Mouse (Mus musculus): ENCODE results near the gene Angpt4.

Angpt4 gene

DNA sequence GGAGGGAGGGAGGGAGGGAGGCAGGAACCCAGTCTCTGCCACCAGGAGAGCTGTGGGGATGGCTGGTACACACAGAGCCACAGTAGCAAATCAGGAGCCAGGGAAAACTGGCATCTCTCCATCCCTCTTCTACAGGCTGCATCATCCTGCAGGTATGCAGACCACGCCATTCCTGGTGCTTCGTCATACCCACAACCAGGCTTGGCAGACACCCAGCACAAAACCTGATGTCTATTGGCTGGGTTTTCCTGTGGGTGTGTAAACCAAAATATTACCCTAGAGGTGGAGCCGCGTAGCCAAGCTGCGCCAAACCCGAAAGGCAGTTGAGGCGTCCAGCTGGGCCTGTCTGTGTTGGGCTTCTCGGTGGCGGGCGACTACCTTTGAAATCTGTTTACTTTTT is 51.5 kb downstream of the Angpt4 start:
- no peak for DNase-seq (ENCODE audit: low spot score in 2 of 2)

DNA sequence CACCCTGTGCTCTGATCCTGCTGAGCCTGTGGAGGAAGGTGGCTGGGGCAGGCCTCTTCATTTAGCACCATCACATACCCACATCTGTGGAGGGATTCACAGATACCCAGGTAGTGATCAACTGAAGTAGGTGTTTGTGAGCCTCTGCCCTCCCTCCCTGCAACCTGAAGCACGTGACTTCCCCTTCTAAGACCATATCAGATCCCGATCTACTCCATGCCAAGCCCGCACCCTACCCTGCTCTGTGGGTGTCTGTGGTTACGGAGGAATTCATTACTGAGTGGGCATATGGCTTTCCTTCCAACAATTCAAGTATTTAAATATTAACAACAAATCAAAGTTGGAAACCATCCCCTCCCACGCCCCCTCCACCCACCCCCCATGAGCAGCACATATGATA is 52.3 kb downstream of the Angpt4 start:
- DNase-seq (ENCODE audit: low spot score in 2 of 2), result no peak

DNA sequence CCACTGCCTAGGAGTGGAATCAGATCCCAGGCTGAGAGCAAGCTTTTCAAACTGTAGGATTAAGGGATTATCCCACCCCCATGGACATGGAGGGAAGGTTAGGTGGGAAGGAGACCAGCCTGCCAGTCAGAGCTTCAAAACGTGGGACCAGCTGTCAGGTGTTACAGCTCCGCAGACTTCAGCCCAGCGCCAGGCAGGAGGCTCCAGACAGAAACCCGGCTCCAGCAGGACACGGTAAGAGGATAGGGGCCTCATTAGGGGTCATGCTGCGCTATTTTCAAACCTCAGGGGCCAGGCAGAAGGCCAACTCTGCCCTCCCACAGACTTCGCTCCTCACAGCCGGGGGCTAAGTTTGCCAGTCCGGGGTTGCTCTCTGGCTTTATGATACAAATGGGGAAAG is 53.0 kb downstream of the Angpt4 start:
- no peak for DNase-seq (ENCODE audit: low spot score in 2 of 2)

DNA sequence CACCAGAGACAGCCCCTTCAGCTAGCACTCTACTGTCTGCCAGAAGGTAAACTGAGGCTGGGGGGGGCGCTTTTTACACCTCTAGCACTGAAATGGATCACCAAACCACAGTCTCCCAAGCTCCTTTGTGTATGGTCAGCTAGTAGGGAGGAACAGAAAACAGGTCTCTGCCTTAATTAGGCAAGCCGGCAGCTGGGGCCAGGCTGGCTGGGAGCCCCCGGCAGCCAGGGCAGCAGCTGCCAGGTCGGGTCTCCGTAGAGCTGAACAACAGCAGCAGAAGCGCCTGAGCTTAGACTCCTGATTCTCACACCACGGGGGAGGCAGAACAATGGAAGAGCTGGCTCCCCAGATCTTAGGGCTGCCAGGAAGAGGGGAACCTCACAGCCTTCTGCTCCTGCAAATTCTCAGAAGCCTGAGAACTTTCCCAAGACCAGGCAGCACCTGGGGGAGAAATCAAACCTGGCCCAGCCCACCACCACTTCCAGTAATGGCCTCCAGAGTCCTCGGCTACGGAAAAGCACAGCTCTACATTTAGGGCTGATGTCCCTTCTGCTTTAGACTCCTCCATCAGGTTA is 56.3 kb downstream of the Angpt4 start:
- no peak for DNase-seq (ENCODE audit: low spot score in 2 of 2)

DNA sequence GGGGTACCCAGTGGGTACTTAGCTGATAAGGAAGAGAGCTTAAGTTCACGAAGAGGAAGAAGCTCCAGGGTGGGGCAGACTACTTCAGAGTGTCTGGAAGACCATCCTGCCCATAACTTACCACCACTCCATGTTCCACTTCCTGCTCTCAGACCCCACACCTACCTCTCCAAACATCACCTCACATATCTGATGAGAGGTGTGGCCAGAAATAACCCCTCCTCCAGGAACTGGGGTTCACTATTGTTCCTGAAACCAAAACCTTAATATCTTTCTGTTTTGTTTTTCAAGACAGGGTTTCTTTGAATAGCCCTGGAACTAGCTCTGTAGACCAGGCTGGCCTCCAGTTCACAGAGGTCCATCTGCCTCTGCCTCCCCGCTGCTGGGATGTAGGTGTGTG is 56.8 kb downstream of the Angpt4 start:
- no peak for DNase-seq (ENCODE audit: low spot score in 2 of 2)

DNA sequence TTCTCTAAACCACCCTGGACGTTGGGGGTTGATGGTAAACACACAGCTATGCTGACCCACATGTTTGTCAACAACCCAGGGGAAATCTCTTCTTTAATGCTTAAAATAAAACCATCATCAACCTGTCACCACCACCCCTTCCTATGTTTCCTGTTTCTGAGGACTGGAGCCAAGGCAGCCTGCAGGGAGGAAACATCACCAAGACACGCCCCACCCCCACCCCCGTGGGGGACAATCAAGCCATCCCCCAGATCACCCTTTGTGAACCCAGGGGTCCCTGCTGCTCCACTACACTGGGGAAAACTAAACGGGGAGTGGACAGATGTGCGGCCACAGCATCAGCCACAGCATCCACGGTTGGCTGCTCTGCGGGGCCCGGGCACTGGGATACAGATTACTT is 57.4 kb downstream of the Angpt4 start:
- no peak for DNase-seq (ENCODE audit: low spot score in 2 of 2)

DNA sequence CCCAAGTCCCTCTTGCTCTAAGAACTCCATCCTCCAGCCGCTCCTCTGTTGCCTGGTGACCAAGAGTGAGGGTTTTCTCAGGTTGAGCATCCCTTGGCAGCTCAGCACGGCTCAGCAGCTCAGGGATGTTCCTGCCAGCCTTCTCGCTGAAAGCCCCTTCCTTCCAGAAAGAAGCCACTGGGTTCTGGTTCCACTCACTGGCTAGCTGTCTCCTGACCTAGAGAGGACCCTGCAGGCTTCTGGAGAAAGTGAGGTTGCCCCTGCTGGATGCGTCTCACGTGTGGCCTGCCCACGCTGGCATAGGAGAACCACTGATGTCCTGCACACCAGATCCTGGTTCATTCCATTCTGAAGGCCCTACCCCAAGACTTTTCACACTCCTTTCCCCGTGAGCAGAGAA is 58.0 kb downstream of the Angpt4 start:
- no peak for DNase-seq (ENCODE audit: low spot score in 2 of 2)

DNA sequence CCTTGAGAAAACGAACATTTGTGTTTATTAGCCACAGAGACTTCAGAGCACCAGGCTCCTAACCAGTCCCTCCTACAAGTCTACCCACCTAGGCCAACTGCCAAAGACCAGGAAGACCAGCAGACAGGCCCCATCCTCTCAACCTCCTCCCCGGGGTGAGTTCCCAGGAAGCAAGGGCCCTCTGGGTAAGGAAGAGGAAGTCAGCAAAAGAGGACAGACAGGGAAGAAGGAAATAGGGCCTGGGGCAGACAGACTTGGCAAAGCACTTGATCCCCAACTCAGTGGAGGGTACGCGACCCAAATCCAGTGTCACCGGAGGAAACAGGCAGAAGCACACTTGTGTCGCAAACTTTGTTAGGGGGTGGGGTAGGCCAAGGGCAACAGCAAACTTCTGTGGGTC is 58.4 kb downstream of the Angpt4 start:
- no peak for DNase-seq (ENCODE audit: low spot score in 2 of 2)

DNA sequence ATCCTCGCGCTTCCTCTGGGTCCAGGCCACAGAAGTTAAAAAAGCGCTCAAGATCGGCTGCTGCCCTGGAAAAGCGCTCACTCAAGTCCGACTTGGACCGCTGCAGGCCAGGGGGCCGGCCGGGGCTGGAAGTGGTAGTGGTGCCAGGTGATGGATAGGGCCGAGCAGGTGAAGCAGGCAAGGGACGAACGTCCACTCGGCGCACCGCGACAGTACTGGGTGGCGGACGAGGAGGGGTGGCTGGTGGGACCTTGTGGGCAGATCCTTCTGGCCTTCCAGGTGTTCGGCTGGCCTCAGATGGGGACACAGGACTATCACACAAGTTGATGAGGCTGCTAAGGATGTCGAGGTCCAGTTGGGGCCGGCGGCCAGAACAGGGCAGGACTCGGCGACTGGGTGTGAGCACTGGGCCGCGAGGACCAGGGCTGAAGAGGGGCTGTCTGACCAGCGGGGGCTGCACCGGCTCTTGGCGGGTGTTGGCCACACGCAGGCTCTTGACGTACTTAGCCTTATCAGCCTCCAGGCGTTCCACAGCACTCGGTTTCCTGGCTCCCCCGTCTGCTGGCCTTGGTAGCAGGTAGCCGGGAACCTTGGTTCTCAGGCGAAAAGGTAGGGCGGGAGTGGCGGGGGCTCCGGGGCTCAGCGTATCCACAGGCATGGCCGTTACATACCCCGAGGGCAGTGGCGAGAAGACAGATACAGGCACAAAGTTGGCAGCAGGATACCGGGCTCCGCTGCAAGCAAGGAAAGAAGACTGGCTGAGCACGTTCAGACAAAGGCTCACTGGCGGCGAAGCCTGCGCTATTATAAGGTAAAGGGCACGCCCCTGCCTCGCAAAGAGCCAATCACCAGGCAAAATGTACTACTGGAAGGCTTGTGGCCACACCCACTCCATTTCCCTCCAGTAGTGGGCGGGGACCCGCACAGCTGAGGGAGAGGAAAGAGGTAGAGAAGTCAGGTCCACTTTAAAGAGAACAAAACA is 59.5 kb downstream of the Angpt4 start:
- DNase-seq (ENCODE audit: low spot score in 2 of 2), result peak; percentile 84 to 86

DNA sequence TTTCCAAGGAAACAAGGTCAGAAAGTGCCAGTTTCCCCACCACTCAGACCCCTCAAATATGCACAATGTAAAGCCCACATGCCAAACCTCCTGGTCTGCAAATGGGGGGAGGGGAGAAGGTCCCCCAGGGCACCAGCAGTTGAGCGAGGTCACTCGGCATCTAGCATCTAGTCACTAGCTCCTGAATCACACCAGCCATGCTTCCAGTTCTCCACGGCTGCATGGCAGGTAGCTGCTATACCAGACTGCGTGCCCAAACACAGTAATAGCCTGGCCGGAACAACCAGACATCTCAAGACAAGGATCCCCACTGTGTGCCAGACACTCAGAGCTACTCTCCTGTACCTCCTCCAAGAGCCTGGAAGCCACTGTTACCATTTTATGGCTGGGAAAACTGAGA is 60.7 kb downstream of the Angpt4 start:
- no peak for DNase-seq (ENCODE audit: low spot score in 2 of 2)

DNA sequence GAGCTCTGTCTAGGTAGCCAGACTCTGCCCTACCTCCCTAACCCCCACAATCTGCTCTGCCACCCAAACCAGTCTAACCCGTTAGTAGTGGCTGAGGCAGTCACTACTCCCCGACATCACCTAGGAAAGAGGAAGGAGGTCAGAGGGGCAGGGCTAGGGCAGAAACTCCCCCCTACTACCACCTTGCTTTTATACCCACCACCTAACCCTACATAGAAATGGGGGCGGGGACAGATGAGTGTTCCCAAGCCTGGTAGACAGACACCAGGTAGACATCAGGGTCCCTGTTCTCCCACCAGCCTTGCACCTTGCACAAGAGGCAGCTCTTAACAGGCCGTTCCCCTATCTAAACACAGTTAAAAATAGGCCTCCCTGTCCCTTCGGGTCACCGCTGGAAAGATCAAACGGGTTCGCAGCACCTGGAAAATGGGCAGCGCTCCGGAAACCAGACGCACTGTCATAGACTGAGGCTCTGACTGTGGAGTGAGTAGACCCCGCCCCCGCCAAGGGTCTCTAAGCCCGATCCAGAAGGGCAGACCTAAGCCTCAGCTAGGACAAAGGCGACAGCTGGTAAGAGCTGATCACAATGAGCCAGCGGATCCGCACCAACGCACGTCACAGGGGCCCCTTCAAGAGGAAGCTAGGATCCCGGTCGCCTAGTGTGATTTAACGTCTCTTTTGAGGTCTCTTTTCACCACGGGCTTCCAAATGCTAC is 62.0 kb downstream of the Angpt4 start:
- peak; percentile 47 to 56 for DNase-seq (ENCODE audit: low spot score in 2 of 2)

DNA sequence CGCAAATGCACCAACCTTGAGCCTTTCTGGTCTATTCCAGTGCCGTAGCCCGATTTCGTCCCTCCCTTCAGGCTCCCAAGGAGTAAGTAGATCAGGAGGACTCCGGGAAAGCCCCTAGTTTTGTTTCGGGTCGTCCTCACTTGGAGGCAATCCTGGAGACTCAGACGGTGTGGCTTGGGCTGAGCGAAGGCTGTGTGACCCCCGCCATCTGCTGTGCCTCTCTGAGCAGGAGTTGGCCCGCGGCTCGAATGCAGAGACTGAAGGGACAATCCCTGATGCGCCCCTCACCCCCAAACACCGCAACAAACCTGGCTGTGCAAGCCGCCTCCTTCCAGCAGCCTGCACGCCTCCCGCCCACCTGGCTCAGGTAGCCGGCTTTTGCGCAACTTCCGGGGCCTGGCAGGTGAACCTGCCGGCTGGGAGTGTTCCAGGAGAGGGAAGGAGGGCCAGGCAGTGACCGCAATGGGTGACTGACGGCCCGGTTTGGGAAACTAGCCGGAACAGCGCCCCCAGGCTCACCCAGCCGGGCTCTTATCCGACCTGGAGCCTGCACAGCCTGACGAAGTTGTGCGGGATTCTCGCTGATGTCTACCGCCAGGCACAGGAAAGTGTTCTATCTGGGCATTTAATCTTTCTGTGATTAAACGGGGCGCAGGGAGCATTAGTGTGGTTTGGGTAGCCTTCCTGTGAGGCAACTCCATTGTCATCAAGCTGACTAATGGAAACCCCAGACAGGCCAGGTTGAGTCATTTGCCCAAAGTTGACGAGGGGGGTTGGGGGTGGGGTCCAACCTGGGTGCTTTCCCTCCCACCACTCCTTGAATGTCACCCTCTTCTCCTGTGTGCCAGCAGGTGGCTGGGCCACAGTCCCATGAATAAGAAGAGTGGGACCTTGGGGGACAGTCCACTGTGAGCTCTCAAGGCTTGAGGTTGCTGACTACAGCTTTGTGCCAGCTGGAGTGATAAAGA is 62.9 kb downstream of the Angpt4 start:
- DNase-seq (ENCODE audit: low spot score in 2 of 2), result peak in 1 of 2 experiments; percentile 37

DNA sequence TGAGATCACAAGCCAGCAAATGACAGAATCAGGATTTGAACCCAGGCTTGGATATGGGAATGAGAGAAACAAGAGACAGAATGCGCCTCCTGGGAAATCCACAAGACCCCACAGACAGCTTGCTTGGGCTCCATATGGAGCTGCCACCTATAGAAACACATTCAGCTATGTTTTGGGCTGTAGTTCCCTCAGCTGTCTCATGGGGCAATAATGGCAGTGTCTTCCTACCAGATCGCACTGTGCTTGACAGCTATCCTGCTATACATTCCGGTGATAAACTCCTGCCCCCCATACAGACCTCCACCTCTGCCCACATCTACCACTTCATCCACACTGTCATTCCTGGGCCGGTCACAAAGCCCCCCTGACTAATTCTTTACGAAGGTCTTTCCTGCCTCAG is 64.3 kb downstream of the Angpt4 start:
- DNase-seq (ENCODE audit: low spot score in 2 of 2), result no peak

DNA sequence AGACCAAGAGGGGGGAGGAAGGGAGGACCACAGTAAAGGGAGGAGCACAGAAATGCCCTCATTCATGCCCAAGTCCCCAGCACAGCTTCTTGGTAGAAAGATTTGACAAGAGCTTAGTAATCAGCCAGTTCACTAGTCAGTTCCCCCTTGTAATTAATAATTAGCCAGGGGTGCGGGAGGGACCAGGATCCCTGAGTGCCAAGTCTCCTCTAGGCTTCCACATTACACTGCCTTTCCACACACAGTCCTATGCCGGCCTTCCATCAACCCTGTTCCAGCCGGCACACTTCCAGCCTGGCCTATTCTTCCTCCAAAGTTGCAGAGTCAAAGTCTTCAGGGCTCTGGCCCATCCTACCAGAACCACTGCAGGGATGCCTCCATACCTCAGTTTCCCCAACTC is 65.1 kb downstream of the Angpt4 start:
- DNase-seq (ENCODE audit: low spot score in 2 of 2), result no peak

DNA sequence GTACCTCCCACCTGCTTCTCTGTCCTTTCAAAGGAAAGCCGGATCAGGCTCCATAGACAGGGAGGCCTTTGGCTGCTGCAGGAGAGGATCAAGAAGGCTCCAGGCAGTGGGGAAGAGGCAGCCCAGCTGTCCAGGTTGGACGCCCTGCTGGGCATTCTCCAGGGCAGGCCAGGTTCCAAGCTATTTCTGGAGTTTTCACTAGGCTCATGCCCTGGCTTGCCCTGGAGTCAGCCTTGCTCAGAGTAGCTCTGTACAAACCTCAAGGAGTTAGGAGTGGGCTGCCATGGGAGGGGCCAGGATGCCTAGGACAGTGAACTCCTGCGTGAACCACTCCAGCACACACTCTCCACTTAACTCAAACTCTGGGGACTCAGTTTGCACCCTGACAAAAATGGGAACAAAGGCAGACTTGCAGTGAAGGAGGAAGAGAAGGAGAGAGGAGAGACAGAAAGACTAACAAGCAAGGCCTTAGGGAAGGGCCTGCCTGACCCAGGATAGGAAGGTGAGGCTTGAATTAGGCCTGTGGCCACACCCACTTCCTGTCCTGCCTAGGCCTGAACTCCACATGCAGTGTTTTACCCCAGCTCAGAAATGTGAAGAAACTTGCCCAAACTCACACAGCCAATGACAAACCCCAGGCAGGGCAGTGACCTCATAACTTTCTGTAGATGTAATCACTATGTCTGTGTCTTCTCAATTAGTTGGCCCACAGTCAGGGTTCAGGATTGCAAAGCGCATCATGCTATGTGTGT is 66.9 kb downstream of the Angpt4 start:
- DNase-seq (ENCODE audit: low spot score in 2 of 2), result no peak

DNA sequence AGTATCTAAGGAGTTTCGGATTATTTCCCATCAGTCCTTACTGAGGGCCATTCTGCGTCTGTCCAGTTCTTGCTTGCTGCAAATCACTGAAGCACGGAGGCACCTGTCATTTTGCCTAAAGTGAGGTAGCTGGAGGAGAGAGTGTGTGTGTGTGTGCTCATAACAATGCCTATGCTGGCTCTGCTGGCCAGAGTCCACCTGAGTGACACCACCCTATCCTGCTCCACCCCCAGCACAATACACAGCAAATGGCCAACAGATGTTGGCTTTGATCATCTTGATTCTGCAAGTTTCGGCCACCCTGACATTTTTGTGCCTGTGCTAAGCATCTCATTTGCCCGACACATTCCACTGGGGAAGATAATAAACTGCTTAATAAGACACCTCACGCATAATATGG is 67.5 kb downstream of the Angpt4 start:
- DNase-seq (ENCODE audit: low spot score in 2 of 2), result no peak

DNA sequence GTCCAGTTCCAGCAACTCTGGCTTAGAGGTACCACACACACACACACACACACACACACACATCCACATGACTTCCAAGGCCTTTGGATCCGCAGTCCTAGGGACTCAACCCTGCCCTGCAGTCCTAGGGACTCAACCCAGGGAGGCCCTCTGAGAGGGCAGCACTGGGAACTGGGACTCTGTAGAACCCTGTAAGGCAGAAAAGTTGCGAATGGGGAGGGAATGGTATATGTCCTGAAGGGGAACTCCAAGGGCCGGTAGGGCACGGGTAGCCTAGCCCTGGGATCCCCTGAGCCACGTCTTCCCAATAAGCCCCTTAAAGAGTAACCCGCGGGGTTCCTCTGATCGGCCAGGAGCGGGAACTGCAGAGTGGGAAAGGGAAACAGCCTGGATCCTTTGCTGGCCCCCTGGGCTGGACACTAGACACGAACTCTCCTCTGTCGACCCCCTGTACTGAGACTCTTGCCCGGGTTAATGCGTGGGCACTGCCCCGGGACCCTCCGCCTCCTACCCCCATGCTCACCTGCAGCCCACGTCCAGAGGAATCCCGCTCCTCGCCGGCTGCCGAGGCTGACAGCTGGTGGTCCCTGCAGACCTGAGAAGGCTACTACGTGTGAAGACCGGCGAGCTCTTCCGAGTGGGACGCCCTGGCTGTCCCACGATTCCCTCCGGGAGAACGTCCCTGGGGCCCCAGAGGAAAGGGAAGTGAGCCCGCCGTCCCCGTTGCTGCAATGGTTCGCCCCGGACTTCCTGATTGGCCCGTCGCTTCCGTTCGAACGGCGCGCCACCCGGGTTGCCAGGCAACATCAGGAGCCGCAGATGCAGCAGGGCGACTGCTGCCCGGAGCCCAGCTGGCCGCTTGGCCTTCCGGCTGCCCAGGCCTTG is 68.7 kb downstream of the Angpt4 start, which contains the start of gene Fam110a:
Fam110a (minus strand) TSS at position 750 of the 885 bp plus-strand sequence.
- peak; percentile 76 to 81 for DNase-seq (ENCODE audit: low spot score in 2 of 2)

DNA sequence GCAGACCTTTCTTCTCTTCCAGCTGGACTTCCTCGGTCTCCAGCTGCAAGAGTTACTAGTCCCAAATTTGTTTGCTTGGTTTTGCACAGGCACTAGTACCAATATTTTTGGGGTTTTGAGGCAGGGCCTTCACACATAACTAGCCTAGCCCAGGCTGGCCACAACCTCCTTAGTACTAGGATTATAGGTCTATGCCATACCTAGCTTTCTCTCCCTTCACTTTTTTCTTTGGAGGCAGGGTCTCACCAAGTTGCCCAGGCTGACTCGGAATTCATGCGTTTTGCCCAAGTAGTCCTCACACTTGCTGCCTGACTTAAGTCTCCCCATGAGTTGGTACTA is 69.3 kb downstream of the Angpt4 start:
- DNase-seq (ENCODE audit: low spot score in 2 of 2), result no peak

DNA sequence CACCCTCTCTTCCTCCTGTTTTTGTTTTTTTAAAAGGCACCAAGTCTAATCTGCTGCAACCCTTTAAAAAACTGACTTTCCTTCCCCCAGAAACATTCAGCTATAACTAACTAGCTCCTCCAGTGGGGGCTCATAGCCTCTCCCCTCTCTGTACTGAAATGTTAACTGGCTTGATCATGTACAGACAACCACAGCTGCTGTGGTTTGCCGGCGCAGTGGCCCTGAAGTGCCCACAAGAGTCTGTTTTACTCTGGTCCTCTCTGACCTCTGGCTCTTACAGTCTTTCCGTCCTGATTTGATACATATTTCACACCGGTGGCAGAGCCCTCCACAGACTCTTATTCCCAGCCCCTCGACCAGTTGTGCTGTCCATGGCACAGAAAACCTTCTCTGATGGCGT is 70.3 kb downstream of the Angpt4 start:
- DNase-seq (ENCODE audit: low spot score in 2 of 2), result no peak

DNA sequence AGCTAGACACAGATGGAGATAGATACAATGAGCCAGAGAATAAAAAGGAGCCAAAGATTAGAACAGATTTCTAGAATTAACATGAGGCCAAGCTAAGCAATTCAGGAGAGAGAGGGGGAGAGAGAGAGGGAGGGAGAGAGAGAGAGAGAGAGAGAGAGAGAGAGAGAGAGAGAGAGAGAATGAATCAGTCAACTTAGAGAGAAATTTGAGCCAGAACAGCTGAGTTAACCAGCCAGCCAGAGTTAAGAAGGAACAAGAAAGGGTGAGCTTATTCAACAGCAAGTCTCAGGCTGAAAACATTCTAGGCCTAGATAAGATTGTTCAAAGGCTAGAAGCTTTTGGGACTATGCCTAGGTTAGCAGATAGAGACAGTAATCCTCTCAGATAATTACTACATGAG is 71.5 kb downstream of the Angpt4 start:
- no peak for DNase-seq (ENCODE audit: low spot score in 2 of 2)

All from thymus, postnatal 10 days (tissue).